Mouse (Mus musculus) MEL (cell line): Measurements from ENCODE around the gene Asf1b.

Source experiments
- CHD2 ChIP-seq: IDR thresholded peaks from 2 replicates; pipeline ENCODE4 v1.6.1; 2011; ENCODE audit warnings: low read length, improper control_type of control experiment
- CTCF ChIP-seq, 3 experiments: IDR thresholded peaks in 2 of 3; conservative IDR thresholded peaks in 1 of 3; 2 replicates each; pipeline ENCODE4 v1.5.1; 2011 to 2012; ENCODE audit warnings: low read length in 3 of 3, low read depth in 2 of 3, mild to moderate bottlenecking in 2 of 3, improper control_type of control experiment in 1 of 3, inconsistent platforms in 1 of 3, mixed read lengths in 1 of 3, moderate library complexity in 1 of 3; ENCODE audit not compliant: control insufficient read depth in 1 of 3, insufficient read depth in 1 of 3, poor library complexity in 1 of 3, severe bottlenecking in 1 of 3
- EP300 ChIP-seq, 2 experiments: IDR thresholded peaks; 2 replicates each; pipeline ENCODE4 v1.6.1; 2011; ENCODE audit warnings: improper control_type of control experiment in 2 of 2, low read length in 2 of 2, low read depth in 1 of 2, mild to moderate bottlenecking in 1 of 2
- GATA1 ChIP-seq: IDR thresholded peaks from 2 replicates; pipeline ENCODE4 v1.6.1; 2011; ENCODE audit warnings: low read depth, low read length, improper control_type of control experiment
- HCFC1 ChIP-seq: IDR thresholded peaks from 2 replicates; pipeline ENCODE4 v1.6.1; 2012; ENCODE audit warnings: low read depth, mild to moderate bottlenecking, inconsistent platforms, low read length, improper control_type of control experiment, moderate library complexity
- JUND ChIP-seq: IDR thresholded peaks from 2 replicates; pipeline ENCODE4 v1.6.1; 2011; ENCODE audit warnings: low read depth, mild to moderate bottlenecking, improper control_type of control experiment, low read length
- MAFK ChIP-seq: IDR thresholded peaks from 2 replicates; pipeline ENCODE4 v1.6.1; 2011; ENCODE audit warnings: low read depth, mild to moderate bottlenecking, low read length, improper control_type of control experiment, borderline replicate concordance
- MAX ChIP-seq: IDR thresholded peaks from 2 replicates; pipeline ENCODE4 v1.6.1; 2011; ENCODE audit warnings: low read length, improper control_type of control experiment
- MEF2A ChIP-seq: IDR thresholded peaks from 2 replicates; pipeline ENCODE4 v1.6.1; 2014; ENCODE audit warnings: low read depth, mild to moderate bottlenecking, inconsistent platforms, low read length, improper control_type of control experiment; ENCODE audit not compliant: poor library complexity, insufficient replicate concordance, severe bottlenecking; ENCODE audit errors: extremely low read depth
- NRF1 ChIP-seq: IDR thresholded peaks from 2 replicates; pipeline ENCODE4 v1.6.1; 2014; ENCODE audit warnings: low read depth, mild to moderate bottlenecking, inconsistent platforms, low read length, improper control_type of control experiment, moderate library complexity; ENCODE audit not compliant: poor library complexity, insufficient read depth, severe bottlenecking
- POLR2A ChIP-seq, 2 experiments: IDR thresholded peaks; 2 replicates each; pipeline ENCODE4 v1.6.1; 2011 to 2012; ENCODE audit warnings: low read length in 2 of 2, mild to moderate bottlenecking in 2 of 2, control low read depth in 1 of 2, improper control_type of control experiment in 1 of 2, low read depth in 1 of 2, moderate library complexity in 1 of 2; ENCODE audit not compliant: control insufficient read depth in 1 of 2, insufficient read depth in 1 of 2, poor library complexity in 1 of 2
- USF1 ChIP-seq: IDR thresholded peaks from 2 replicates; pipeline ENCODE4 v1.6.1; 2014; ENCODE audit warnings: low read depth, mild to moderate bottlenecking, inconsistent platforms, low read length, improper control_type of control experiment, moderate library complexity
- ZKSCAN1 ChIP-seq: IDR thresholded peaks from 2 replicates; pipeline ENCODE4 v1.6.1; 2012; ENCODE audit warnings: low read depth, mild to moderate bottlenecking, inconsistent platforms, low read length, improper control_type of control experiment, moderate library complexity

DNA sequence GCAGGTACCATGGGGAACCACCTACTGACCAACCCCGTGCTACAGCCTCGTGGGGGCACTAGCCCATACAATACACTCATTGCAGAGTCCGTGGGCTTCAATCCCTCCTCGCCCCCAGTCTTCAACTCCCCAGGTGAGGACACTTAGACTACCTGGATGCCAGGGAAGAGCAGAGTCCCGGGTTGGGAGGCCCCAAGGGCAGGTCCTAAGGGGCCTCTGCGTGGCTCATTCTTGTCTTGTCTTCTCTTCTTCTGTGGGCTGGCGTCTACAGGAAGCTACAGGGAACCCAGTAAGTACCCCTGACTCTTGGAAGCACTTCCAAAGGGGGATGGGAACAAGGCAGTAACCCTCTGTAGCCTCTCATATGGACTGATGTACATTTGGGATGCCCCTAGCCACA is 17.7 kb upstream of the Asf1b start:
- TF ChIP-seq MEF2A (no peak), CTCF (IDR thresholded peaks at IDR 0.05 in 2 of 3, conservative IDR thresholded peaks at IDR 0.05 in 1 of 3; ENCODE audit: control insufficient read depth in 1 of 3, insufficient read depth in 1 of 3, low read depth in 2 of 3, low read length in 3 of 3, poor library complexity in 1 of 3, severe bottlenecking in 1 of 3) (no peak), JUND (no peak), NRF1 (no peak), HCFC1 (no peak), POLR2A (IDR thresholded peaks at IDR 0.05; ENCODE audit: control insufficient read depth in 1 of 2, insufficient read depth in 1 of 2, low read depth in 1 of 2, low read length in 2 of 2, poor library complexity in 1 of 2) (no peak), MAX (no peak), CHD2 (no peak), ZKSCAN1 (no peak), GATA1 (no peak), MAFK (no peak), EP300 (IDR thresholded peaks at IDR 0.05; ENCODE audit: low read depth in 1 of 2, low read length in 2 of 2) (no peak), USF1 (no peak)
